Mouse (Mus musculus) cerebellum, adult (tissue): ENCODE measurements around the gene Gm13420.
"Not testable (repeated sequence)": the region's sequence is repeated elsewhere in the genome, so short reads cannot be mapped to it uniquely, and the experiment has no call there.

Experiments used
- ATAC-seq: cut with Nextera tagmentation; 2 replicates; pipeline ENCODE4 v1.9.2; 2017; ENCODE audit warnings: mild to moderate bottlenecking, moderate library complexity, mixed read lengths; ENCODE audit not compliant: insufficient number of reproducible peaks, low FRiP score, low TSS enrichment

The Gm13420 gene

GRCm38 (mm10) chr2:29751497-29751896 lies at the start of gene Gm13420:
Gm13420 (minus strand) TSS chr2:29751685.
- ATAC-seq: no peak

DNA sequence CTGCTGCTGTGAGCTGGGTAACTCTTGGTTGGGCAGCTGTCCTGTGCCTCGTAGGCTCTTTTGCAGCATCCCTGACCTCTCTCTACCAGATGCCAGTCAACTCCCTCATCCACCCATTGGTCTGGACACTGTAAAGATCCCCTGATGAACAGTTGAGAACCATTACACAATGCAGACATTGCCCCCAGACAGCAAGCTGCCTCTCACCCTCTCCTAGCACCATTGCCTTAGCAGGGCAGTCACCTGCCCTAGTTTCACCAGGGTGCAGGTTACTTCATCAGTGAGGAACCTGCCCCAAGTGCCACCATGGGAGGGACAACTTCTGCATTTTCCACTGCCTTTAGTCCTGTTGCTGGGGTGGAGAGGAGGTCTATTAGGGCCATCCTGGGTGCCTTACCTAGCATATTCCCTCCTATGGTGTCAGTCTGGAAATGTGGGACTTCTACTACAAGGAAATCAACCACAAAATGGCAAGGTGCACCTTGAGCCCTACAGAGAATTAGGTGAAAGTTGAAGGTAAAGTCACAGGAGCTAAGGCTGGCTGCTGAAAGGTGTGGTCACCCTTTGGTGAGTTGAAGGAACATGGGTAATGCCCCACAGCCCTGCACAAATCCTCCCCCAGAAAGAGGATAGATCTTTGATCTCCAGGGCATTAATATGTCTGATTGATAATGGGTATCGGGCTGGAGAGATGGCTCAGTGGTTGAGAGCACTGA lies 41.4 kb upstream of the Gm13420 start:
- no peak for ATAC-seq

DNA sequence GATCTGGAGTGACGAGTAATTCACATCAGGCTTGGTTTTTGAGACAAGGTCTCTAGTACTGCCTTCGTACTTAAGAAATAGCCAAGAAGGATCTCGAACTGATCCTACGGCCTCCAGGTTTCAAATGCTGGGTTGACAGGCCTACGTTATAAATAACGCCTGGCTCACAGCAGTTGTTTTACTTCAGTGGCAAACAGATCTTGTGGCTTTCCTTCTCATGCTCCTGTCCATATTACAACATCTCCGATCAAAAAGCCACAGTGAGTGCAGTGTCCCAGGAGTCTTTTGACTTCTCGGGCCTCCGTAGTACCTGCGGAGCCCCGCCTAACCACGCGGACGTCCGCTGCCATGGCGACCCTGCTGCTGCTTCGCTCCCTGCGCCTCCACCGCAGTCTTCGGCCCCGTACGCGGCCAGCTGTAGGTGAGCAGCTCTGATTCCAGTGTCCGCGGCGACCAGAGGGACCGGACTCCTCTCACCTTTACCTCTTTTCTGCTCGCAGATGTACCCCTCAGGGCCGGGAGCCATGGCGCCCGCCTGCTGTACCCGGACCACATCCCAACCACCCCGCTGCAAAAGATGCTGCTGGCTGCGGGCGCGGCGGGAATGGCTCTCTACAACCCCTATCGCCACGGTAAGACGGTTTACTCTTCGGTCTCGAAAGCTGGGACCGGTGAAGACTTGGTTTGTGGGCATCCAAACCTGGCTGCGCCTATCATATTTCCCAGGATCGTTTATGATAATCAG lies 36.6 kb upstream of the Gm13420 start, which contains the start of gene Trub2:
Gene Trub2 (minus strand): TSS at position 566 of the 745 bp plus-strand sequence.
- ATAC-seq: peak; percentile 69; the same call in 1 of the 2 replicates

GRCm38 (mm10) chr2:29787104-29787917 lies 35.8 kb upstream of the Gm13420 start, which contains the start of gene Coq4:
Coq4 (plus strand) TSS chr2:29787493.
- ATAC-seq: peak; percentile 89; the same call in 1 of the 2 replicates

GRCm38 (mm10) chr2:29784290-29784689 lies 32.8 kb upstream of the Gm13420 start:
- no peak for ATAC-seq

- ATAC-seq: not testable (repeated sequence)
Observed at GRCm38 (mm10) chr2:29781256-29781655, 29.8 kb upstream of the Gm13420 start.

GRCm38 (mm10) chr2:29773323-29773722 lies 21.8 kb upstream of the Gm13420 start:
- no peak for ATAC-seq

GRCm38 (mm10) chr2:29771611-29772461 lies 20.4 kb upstream of the Gm13420 start:
- ATAC-seq: no peak

- no peak for ATAC-seq
Observed at GRCm38 (mm10) chr2:29770162-29770561, 18.7 kb upstream of the Gm13420 start.

DNA sequence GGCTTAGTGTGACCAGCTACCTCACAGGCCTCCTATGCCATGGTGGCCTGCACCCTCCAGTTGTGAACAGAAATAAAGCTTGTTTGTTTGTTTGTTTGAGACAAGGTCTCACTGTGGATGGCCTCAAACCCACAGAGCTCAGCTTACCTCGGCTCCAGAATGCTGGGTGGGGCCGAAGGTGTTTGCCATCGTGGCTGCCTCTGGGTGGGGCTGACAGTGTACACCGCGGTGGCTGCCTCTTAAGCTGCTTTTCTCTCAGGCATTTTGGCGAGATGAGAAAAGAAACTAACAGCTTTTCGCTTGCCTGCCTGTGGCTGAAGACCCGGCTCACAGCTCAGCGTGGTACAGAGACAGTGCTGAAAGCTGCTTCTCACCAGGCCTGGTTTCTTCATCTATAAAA lies 17.4 kb upstream of the Gm13420 start:
- ATAC-seq: no peak

GRCm38 (mm10) chr2:29767976-29768709 lies 16.7 kb upstream of the Gm13420 start:
- no peak for ATAC-seq

DNA sequence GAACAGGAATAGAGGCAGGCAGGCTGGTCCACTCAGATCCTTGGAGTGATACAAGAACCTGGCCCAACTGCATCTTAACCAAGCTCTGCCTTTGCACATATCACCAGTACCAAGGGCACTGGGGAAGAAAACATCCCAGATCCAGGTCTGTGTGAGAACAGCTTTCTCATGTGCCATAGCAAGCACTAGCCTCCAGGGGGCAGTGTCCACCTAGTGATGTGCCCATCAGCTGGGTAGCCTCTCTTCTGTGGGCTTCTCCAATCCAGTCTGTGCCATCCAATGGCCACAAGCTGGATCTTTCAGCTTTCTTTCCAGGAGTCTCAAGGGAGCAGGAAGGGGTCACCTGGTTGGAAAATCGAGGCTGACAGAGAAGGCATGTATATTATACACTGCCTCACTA lies 13.3 kb upstream of the Gm13420 start:
- peak; percentile 58; the same call in 1 of the 2 replicates for ATAC-seq

- ATAC-seq: no peak
Observed at GRCm38 (mm10) chr2:29755693-29756092, 4.2 kb upstream of the Gm13420 start.

- no peak for ATAC-seq
Observed at GRCm38 (mm10) chr2:29752397-29752796, 912 bp upstream of the Gm13420 start.

DNA sequence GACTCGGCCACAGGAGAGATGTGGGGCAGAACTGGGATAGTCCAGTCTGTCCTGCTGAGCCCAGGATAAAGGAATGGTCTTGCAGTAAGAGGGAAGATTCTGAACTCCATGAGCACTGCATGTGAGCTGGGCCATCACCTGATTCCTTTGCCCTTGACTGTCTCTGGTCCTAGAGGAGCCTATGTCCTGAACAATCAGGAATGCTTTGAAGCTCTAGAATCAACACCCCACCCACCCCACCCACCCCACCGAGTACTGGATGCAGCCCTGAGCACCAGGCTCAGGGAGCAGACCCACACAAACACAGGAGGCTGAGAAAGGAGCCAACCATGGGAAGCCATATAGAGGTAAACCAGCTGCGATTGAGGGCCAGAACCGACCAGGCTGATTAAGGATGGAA lies 3.0 kb downstream of the Gm13420 start:
- ATAC-seq: no peak

DNA sequence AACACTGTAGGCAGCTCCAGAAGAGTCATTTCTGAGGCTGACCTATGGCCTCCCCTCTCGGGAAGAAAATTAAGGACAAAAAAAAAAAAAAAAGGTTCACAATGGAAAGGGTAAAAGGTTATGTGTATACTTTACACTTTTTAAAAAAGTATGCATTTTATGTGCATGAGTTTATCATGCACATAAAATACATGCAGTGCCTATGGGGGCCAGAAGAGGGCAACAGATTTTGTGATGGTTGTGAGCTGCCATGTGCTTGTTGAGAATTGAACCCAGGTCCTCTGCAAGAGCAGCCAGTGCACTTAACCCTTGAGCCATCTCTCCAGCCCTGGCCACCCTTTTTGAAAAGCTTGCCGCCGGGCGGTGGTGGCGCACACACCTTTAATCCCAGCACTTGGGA lies 3.6 kb downstream of the Gm13420 start:
- no peak for ATAC-seq

DNA sequence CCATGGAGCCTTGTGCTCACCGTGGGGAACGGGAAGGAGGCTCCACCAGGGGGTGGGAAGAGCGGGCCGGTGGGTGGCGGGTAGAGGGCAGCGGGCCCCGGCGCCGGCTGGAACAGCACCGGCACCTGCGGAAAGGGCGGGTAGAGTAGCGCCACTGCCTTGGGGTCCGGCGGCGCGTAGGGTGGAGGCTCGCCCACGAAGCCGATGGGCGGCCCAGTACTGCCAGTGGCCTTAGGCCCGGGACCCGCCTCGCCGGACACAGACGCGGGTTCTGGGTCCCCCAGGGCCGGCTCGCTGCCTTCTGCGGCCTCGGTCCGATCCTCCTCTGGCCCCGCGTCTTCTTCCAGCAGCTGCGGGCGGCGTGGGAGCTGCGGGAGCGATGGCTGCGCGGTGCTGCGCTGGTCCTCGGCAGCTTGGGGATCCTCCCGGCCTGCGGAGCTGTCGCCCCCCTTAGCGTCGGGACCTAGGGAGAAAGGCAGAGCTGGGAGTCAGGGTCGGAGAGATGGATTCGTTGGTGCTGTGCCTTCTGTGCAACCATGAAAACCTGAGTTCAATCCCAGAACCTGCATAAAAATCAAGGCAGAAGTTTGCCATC lies 4.2 kb downstream of the Gm13420 start:
- ATAC-seq: no peak

DNA sequence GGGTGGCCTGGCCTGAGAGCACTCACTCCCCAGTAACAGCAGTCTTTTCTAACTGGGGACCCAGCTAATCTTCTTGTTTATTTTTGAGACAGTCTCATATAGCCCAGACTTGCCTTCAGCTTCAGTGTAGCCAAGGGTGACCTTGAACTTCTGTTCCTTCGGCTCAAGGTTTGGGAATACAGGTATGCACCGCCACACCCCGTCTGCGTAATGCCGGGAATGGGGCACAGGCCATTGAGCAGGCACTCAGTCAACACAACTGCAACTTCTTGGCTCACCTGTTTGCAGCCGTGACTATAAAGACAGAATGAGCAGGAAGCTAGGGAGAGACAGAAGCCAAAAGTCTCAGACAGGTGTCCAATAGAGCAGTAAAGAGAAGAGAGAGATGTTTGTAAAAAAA lies 7.2 kb downstream of the Gm13420 start:
- ATAC-seq: no peak

GRCm38 (mm10) chr2:29741207-29741606 lies 10.3 kb downstream of the Gm13420 start:
- ATAC-seq: no peak
